Mouse (Mus musculus) E14TG2a.4 (cell line): ENCODE data around the gene Ppm1h.

ENCODE experiments used
- H3K27me3 ChIP-seq: 2 replicates; pipeline ENCODE4 v1.6.1; 2014; ENCODE audit warnings: low read length, control low read depth; ENCODE audit not compliant: insufficient read depth
- H3K36me3 ChIP-seq: 2 replicates; pipeline ENCODE4 v1.6.1; 2014; ENCODE audit warnings: low read length, control low read depth; ENCODE audit not compliant: insufficient read depth
- H3K4me1 ChIP-seq: replicated peaks from 2 replicates; pipeline ENCODE4 v1.6.1; 2014; ENCODE audit warnings: low read depth, low read length, control low read depth
- H3K4me3 ChIP-seq: replicated peaks from 2 replicates; pipeline ENCODE4 v1.5.1; 2014; ENCODE audit warnings: mild to moderate bottlenecking, low read length
- H3K9me3 ChIP-seq: 2 replicates; pipeline ENCODE4 v1.6.1; 2014; ENCODE audit warnings: low read length, control low read depth
- CTCF ChIP-seq: conservative IDR thresholded peaks from 2 replicates; pipeline ENCODE4 v1.5.1; 2014; ENCODE audit warnings: low read length
- NANOG ChIP-seq: IDR thresholded peaks from 2 replicates; pipeline ENCODE4 v1.6.1; 2014; ENCODE audit warnings: borderline replicate concordance, low read length, mixed read lengths
- POU5F1 ChIP-seq: IDR thresholded peaks from 2 replicates; pipeline ENCODE4 v1.6.1; 2014; ENCODE audit warnings: low read length, borderline replicate concordance

The Ppm1h gene

DNA sequence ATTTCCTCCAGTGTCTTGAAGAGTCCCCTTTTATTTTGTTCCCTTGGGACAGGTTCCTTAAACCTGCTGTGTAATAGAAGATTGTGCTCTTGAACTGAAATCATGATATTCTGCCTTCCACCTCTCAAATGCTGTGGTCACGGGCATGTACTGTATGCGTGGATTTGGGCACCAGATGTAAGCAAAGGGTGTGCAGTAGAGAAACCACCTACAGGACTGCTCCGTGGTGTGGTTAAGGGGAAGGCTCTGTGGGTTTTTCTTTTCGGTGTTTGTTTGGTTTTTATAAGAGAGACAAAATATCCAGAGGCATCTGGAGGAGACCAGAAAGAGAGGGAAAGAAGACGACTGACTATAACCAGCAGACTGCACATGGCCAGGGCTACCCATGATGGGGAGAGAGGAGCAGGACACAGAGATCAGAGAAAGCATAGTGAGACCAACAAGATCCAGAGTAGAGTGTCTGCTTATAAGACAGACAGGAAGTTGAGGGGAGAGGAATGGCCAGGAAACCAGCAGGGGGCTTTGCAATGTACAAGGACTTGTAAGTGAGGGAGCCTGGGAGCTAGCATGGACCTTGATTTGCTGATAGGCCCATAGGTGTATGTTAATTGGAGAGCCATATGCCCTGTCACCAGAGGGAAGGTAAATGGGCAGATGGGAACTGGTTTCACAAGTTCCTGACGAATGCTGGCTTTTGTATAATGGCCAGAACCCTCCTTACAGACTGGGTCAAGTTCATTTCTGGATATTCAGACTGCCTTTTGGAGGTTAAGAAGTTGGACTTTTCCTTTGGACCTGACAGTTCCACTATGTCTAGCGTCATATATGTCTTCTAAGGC is 82.1 kb downstream of the Ppm1h start:
- Histone ChIP-seq H3K4me3 (no peak overlapping the region), H3K9me3 (peaks cover 5% of the 10 kb centered on the region; the same call in 1 of the 2 replicates), H3K4me1 (0 out of 2 replicates have a peak, but pooled peaks cover 4% of the 10 kb centered on the region), H3K27me3 (peaks cover 15% of the 10 kb centered on the region; the same call in 1 of the 2 replicates), H3K36me3 (no peaks in the 10 kb centered on the region)
- no peak for TF ChIP-seq POU5F1
- TF ChIP-seq NANOG: no peak
- TF ChIP-seq CTCF: no peak

- H3K27me3 ChIP-seq: peaks cover 16% of the 10 kb centered on the region
- no peak overlapping the region for H3K4me3 ChIP-seq
- peaks cover under 1% of the 10 kb centered on the region; the same call in 1 of the 2 replicates for H3K4me1 ChIP-seq
- H3K36me3 ChIP-seq: no peaks in the 10 kb centered on the region
- TF ChIP-seq CTCF: no peak
- TF ChIP-seq NANOG: no peak
- no peak for TF ChIP-seq POU5F1
- peaks cover 3% of the 10 kb centered on the region; the same call in 1 of the 2 replicates for H3K9me3 ChIP-seq
These were observed 84.4 kb downstream of the Ppm1h start for GRCm38 (mm10) chr10:122762772-122763511.

GRCm38 (mm10) chr10:122763596-122763995 is 85.0 kb downstream of the Ppm1h start:
- no peaks in the 10 kb centered on the region for H3K36me3 ChIP-seq
- peaks cover 9% of the 10 kb centered on the region for H3K27me3 ChIP-seq
- peaks cover 5% of the 10 kb centered on the region; the same call in 1 of the 2 replicates for H3K4me1 ChIP-seq
- no peak overlapping the region for H3K4me3 ChIP-seq
- H3K9me3 ChIP-seq: no peaks in the 10 kb centered on the region
- TF ChIP-seq NANOG (no peak), CTCF (no peak), POU5F1 (no peak)

- peaks cover 5% of the 10 kb centered on the region; the same call in 1 of the 2 replicates for H3K4me1 ChIP-seq
- H3K9me3 ChIP-seq: no peaks in the 10 kb centered on the region
- H3K4me3 ChIP-seq: no peak overlapping the region
- TF ChIP-seq NANOG: no peak
- TF ChIP-seq POU5F1: no peak
- no peak for TF ChIP-seq CTCF
- no peaks in the 10 kb centered on the region for H3K36me3 ChIP-seq
- H3K27me3 ChIP-seq: peaks cover 9% of the 10 kb centered on the region
These were observed 86.1 kb downstream of the Ppm1h start for GRCm38 (mm10) chr10:122764653-122765052.

GRCm38 (mm10) chr10:122765521-122765920 is 87.0 kb downstream of the Ppm1h start:
- Histone ChIP-seq H3K36me3 (no peaks in the 10 kb centered on the region), H3K9me3 (no peaks in the 10 kb centered on the region), H3K27me3 (peaks cover 9% of the 10 kb centered on the region), H3K4me1 (peaks cover 5% of the 10 kb centered on the region; the same call in 1 of the 2 replicates), H3K4me3 (no peak overlapping the region)
- TF ChIP-seq NANOG: no peak
- no peak for TF ChIP-seq CTCF
- no peak for TF ChIP-seq POU5F1

- TF ChIP-seq NANOG (no peak), POU5F1 (no peak), CTCF (no peak)
- H3K27me3 ChIP-seq: peaks cover 7% of the 10 kb centered on the region
These were observed 87.4 kb downstream of the Ppm1h start for GRCm38 (mm10) chr10:122765992-122766391.

GRCm38 (mm10) chr10:122768204-122768892 is 89.8 kb downstream of the Ppm1h start:
- H3K4me1 ChIP-seq: peaks cover 5% of the 10 kb centered on the region; the same call in 1 of the 2 replicates
- H3K36me3 ChIP-seq: no peaks in the 10 kb centered on the region
- H3K4me3 ChIP-seq: no peak overlapping the region
- H3K27me3 ChIP-seq: peaks cover 5% of the 10 kb centered on the region
- H3K9me3 ChIP-seq: no peaks in the 10 kb centered on the region
- TF ChIP-seq CTCF (no peak), POU5F1 (no peak), NANOG (no peak)

More at GRCm38 (mm10) chr10:122765992-122766391, 87.4 kb downstream of the Ppm1h start:
- H3K4me3 ChIP-seq: no peak overlapping the region
- H3K36me3 ChIP-seq: no peaks in the 10 kb centered on the region
- peaks cover 5% of the 10 kb centered on the region; the same call in 1 of the 2 replicates for H3K4me1 ChIP-seq
- H3K9me3 ChIP-seq: no peaks in the 10 kb centered on the region
